Mouse (Mus musculus) adrenal gland, postnatal 36 days (tissue): ENCODE results near the gene Lat2. TPM values are rescaled to one million over a fixed set of nuclear protein-coding genes. Genes with fewer than 3 reads are reported as not detected.

Source experiments
- DNase-seq, 2 experiments: peaks; one replicate each; pipeline ENCODE4 v3.0.0; 2021; ENCODE audit warnings: mixed read lengths in 1 of 2
- total RNA-seq, 2 experiments: library from RNA; stranded (reverse); gene quantifications; 2 replicates each; pipeline ENCODE4 v1.2.3; 2021

The Lat2 gene
- total RNA-seq, 2 experiments from 2014 or later: 3.3 to 4.4 TPM

GRCm38 (mm10) chr5:134611810-134612521 is 2.9 kb downstream of the Lat2 start:
- no peak for DNase-seq

GRCm38 (mm10) chr5:134609916-134610643 is 4.7 kb downstream of the Lat2 start:
- no peak for DNase-seq

- no peak for DNase-seq
Observed at GRCm38 (mm10) chr5:134607121-134607520, 7.7 kb downstream of the Lat2 start.

GRCm38 (mm10) chr5:134606314-134606713 is 8.5 kb downstream of the Lat2 start:
- DNase-seq: no peak

- no peak for DNase-seq
Observed at GRCm38 (mm10) chr5:134604376-134604775, 10.4 kb downstream of the Lat2 start.

GRCm38 (mm10) chr5:134597711-134598110 is 17.1 kb downstream of the Lat2 start:
- no peak for DNase-seq

GRCm38 (mm10) chr5:134593093-134593492 is 21.7 kb downstream of the Lat2 start:
- DNase-seq: no peak

- no peak for DNase-seq
Observed at GRCm38 (mm10) chr5:134592026-134592581, 22.7 kb downstream of the Lat2 start.

GRCm38 (mm10) chr5:134589900-134590299 is 24.9 kb downstream of the Lat2 start:
- DNase-seq: no peak

- no peak for DNase-seq
Observed at GRCm38 (mm10) chr5:134584798-134585197, 30.0 kb downstream of the Lat2 start.

GRCm38 (mm10) chr5:134583884-134584213 is 31.0 kb downstream of the Lat2 start:
- no peak for DNase-seq

- DNase-seq: no peak
Observed at GRCm38 (mm10) chr5:134583006-134583883, 31.6 kb downstream of the Lat2 start.

GRCm38 (mm10) chr5:134582221-134582907 is 32.5 kb downstream of the Lat2 start:
- peak; percentile 97 to 98 for DNase-seq

- no peak for DNase-seq
Observed at GRCm38 (mm10) chr5:134581146-134581545, 33.7 kb downstream of the Lat2 start, which contains the start of gene Rfc2. Rfc2 (plus strand) TSS chr5:134581366.

GRCm38 (mm10) chr5:134579135-134579534 is 35.7 kb downstream of the Lat2 start:
- DNase-seq: no peak

- DNase-seq: no peak
Observed at GRCm38 (mm10) chr5:134577534-134577933, 37.3 kb downstream of the Lat2 start.

- DNase-seq: no peak
Observed at GRCm38 (mm10) chr5:134576517-134577220, 38.2 kb downstream of the Lat2 start.

- no peak for DNase-seq
Observed at GRCm38 (mm10) chr5:134575833-134576232, 39.0 kb downstream of the Lat2 start.

- DNase-seq: peak in 1 of 2 experiments; percentile 37
Observed at GRCm38 (mm10) chr5:134572508-134573214, 42.2 kb downstream of the Lat2 start.
